Mouse (Mus musculus) lung, embryonic 16.5 days (tissue): ENCODE results near the gene Eddm3b. TPM values are rescaled to one million over a fixed set of nuclear protein-coding genes. Genes with fewer than 3 reads are reported as not detected.

Experiments used
- ATAC-seq: fragments of 200-750 bp; cut with Nextera tagmentation; 2 replicates; pipeline ENCODE4 v1.8.0; 2017; ENCODE audit warnings: low read depth, mild to moderate bottlenecking, moderate library complexity
- H3K27ac ChIP-seq: fragments of 300-500 bp; sonication (generic); 2 replicates; pipeline ENCODE4 v1.5.1; 2014; ENCODE audit warnings: mild to moderate bottlenecking, control low read depth, low read length
- H3K27me3 ChIP-seq: fragments of 300-500 bp; sonication (generic); 2 replicates; pipeline ENCODE4 v1.6.1; 2014; ENCODE audit warnings: low read depth, low read length, mixed read lengths; ENCODE audit not compliant: control insufficient read depth, insufficient read depth
- H3K36me3 ChIP-seq: fragments of 300-500 bp; sonication (generic); 2 replicates; pipeline ENCODE4 v1.6.1; 2014; ENCODE audit warnings: low read length; ENCODE audit not compliant: control insufficient read depth, insufficient read depth
- H3K4me1 ChIP-seq: fragments of 300-500 bp; sonication (generic); replicated peaks from 2 replicates; pipeline ENCODE4 v1.6.1; 2014; ENCODE audit warnings: low read length, mixed read lengths; ENCODE audit not compliant: control insufficient read depth, insufficient read depth
- H3K4me2 ChIP-seq: fragments of 300-500 bp; sonication (generic); 2 replicates; pipeline ENCODE4 v1.6.1; 2014; ENCODE audit warnings: low read depth, low read length, control low read depth
- H3K4me3 ChIP-seq: fragments of 300-500 bp; sonication (generic); 2 replicates; pipeline ENCODE4 v1.5.1; 2014; ENCODE audit warnings: mild to moderate bottlenecking, low read length, control low read depth
- H3K9ac ChIP-seq: fragments of 300-500 bp; sonication (generic); 2 replicates; pipeline ENCODE4 v1.6.1; 2014; ENCODE audit warnings: low read length, control low read depth
- H3K9me3 ChIP-seq: fragments of 300-500 bp; sonication (generic); 2 replicates; pipeline ENCODE4 v1.6.1; 2016; ENCODE audit warnings: low read length; ENCODE audit not compliant: control insufficient read depth
- whole genome bisulfite sequencing: fragments of 180-500 bp; shearing (Covaris S2); extraction: QIAGEN DNeasy Blood & Tissue Kit; methylation state at CpG from one replicate; pipeline ENCODE4 v1.1.7; 2014; 5-methylcytosine and 5-hydroxymethylcytosine counted together
- polyA plus RNA-seq: library from polyadenylated mRNA; unstranded; fragments of >200 nt; fragmentation: Nextera tagmentation; extraction: Ambion mirVana; gene quantifications from 2 replicates; pipeline ENCODE4 v1.2.1, GENCODE M21; 2015

The Eddm3b gene
- polyA plus RNA-seq, 1 experiment from 2014 or later: not detected

GRCm38 (mm10) chr14:51085911-51086310, 28.3 kb upstream of the Eddm3b start:
- Histone ChIP-seq H3K36me3 (no peaks in the 10 kb centered on the region), H3K4me2 (no peak overlapping the region), H3K9ac (no peak overlapping the region), H3K9me3 (no peaks in the 10 kb centered on the region), H3K27me3 (no peaks in the 10 kb centered on the region), H3K27ac (no peak overlapping the region), H3K4me3 (no peak overlapping the region), H3K4me1 (peaks cover 11% of the 10 kb centered on the region; the same call in 1 of the 2 replicates)
- no peak for ATAC-seq
- WGBS: 75% methylated on average over 4 of the region's 4 CpGs

DNA sequence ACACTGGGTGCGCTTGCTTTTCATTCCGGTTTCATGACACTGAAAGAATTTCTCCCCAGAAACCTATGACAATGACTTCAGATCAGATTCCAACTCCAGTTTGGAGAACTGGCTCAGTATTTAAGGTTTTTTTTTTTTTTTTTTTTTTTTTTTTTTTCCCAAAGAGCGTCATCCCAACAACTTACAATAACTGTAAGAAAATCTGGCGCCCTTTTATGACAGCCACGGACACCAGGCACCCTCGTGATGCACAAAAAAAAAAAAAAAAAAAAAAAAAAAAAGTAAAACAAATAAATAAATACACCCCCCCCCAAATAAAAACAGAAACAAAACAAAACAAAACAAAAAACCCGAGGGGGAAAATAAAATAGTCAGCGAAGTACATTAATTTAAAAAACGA, 26.5 kb upstream of the Eddm3b start:
- H3K4me2 ChIP-seq: peak overlapping the region; percentile 84
- ATAC-seq: no peak
- H3K9ac ChIP-seq: peak overlapping the region; percentile 59; the same call in 1 of the 2 replicates
- no peak overlapping the region for H3K27ac ChIP-seq
- peaks cover 18% of the 10 kb centered on the region for H3K4me1 ChIP-seq
- H3K27me3 ChIP-seq: no peaks in the 10 kb centered on the region
- H3K36me3 ChIP-seq: no peaks in the 10 kb centered on the region
- H3K9me3 ChIP-seq: no peaks in the 10 kb centered on the region
- WGBS: 8% methylated on average over 9 of the region's 9 CpGs
- peak overlapping the region; percentile 83 for H3K4me3 ChIP-seq

DNA sequence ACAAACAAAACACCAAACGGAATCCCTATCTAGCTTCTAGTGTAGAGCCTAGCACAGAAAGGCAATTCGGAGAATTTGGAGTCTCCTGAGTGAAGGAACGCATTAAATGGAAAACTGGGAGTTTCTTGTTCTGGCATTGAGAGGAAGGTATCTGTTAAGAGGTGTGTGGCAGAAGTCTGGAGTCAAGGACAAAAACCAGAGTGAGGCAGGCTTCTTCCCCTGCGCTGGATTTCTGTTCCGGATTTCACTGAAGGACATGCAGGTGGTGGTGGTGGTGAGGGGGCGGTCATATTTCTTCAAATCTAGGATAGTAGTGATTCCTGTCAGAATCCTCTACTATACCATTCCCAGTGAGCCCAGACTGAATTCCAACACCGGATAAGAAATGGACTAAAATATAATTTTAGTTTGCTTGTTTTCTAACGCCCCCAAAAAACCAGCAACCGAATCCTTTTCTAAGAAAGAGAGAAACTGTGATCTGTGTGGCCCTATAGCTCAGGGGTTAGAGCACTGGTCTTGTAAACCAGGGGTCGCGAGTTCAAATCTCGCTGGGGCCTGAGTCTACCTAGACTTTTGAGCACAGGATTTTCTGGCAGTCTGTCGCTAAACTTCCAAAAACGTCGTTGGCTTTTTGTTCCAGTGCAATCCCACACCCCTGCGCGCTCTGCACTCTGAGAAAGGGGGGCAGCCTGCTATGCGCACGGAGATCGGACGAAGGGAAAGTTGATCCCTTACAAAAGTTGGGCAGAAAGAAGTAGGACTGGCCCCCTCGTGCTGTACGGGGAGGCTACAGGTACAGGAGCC, 25.9 kb upstream of the Eddm3b start:
- peaks cover 18% of the 10 kb centered on the region for H3K4me1 ChIP-seq
- no peaks in the 10 kb centered on the region for H3K9me3 ChIP-seq
- H3K4me2 ChIP-seq: peak overlapping the region; percentile 84
- peak overlapping the region; percentile 76 for H3K9ac ChIP-seq
- H3K27me3 ChIP-seq: no peaks in the 10 kb centered on the region
- no peaks in the 10 kb centered on the region for H3K36me3 ChIP-seq
- H3K27ac ChIP-seq: peak overlapping the region; percentile 90
- peak; percentile 21 for ATAC-seq
- H3K4me3 ChIP-seq: peak overlapping the region; percentile 83
- WGBS: under 1% methylated on average over 23 of the region's 23 CpGs

GRCm38 (mm10) chr14:51088970-51089673, 25.1 kb upstream of the Eddm3b start:
- H3K27me3 ChIP-seq: no peaks in the 10 kb centered on the region
- H3K27ac ChIP-seq: peak overlapping the region; percentile 90
- ATAC-seq: peak; percentile 90
- H3K4me2 ChIP-seq: peak overlapping the region; percentile 84
- no peaks in the 10 kb centered on the region for H3K9me3 ChIP-seq
- H3K4me1 ChIP-seq: peaks cover 12% of the 10 kb centered on the region
- peak overlapping the region; percentile 76 for H3K9ac ChIP-seq
- WGBS: under 1% methylated on average over 34 of the region's 34 CpGs
- H3K4me3 ChIP-seq: peak overlapping the region; percentile 83
- H3K36me3 ChIP-seq: no peaks in the 10 kb centered on the region

DNA sequence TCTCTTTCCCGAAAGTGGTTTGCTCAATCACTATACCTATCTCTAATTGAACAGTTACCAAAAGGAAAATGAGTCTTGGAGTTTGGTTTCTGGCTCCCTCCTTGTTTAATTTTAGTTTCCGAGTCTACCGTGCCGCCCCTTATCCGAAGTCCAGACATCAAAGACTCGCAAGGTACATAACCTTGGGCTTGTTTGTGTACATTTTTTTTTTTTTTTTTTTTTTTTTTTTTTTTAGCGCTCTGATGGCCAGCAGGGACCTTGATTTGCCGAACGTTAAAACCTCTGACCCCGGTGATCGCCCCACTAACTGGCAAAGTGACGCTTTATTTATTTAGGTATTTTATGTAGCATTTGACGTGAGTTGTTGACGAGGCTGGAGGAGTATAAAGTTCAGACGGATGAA, 24.6 kb upstream of the Eddm3b start:
- no peak for ATAC-seq
- Histone ChIP-seq H3K4me3 (peak overlapping the region; percentile 83), H3K9me3 (no peaks in the 10 kb centered on the region), H3K27me3 (no peaks in the 10 kb centered on the region), H3K4me1 (peaks cover 11% of the 10 kb centered on the region), H3K9ac (peak overlapping the region; percentile 55), H3K27ac (peak overlapping the region; percentile 90), H3K4me2 (peak overlapping the region; percentile 84), H3K36me3 (no peaks in the 10 kb centered on the region)
- under 1% methylated on average over 15 of the region's 15 CpGs for WGBS

DNA sequence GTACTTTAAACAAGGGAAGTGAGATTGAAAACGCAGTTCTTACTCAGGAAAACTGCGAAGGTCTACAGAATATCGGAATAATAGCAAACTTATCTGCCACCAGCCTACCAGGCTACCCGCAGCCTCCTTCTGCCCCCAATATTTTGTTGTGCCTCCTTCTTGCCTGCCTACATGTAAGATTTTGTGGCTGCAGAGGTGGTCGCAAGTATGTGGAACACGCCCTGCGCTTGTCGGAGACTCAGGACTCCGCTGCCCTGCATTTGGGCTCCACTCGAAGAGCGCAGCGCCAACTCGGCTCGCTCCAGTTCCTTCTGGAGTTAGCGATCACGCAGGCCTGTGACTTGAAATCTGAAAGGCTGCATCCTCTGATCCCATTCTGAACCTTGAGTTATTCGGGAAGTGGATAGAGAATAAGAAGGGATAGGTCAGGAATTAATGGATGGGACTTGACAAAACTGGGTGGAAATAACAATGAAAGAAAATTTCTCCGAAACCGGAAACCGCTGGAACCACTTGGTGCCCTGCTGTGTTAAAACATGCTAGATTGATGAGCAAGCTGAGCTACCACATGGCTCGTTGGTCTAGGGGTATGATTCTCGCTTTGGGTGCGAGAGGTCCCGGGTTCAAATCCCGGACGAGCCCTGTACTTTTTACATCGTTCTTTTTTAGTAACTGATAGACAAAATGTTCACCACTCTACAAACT, 24.0 kb upstream of the Eddm3b start:
- WGBS: under 1% methylated on average over 27 of the region's 27 CpGs
- Histone ChIP-seq H3K36me3 (no peaks in the 10 kb centered on the region), H3K27me3 (no peaks in the 10 kb centered on the region), H3K4me2 (peak overlapping the region; percentile 84), H3K9me3 (no peaks in the 10 kb centered on the region), H3K4me3 (peak overlapping the region; percentile 83), H3K27ac (peak overlapping the region; percentile 90), H3K9ac (peak overlapping the region; percentile 59), H3K4me1 (peaks cover 11% of the 10 kb centered on the region)
- peak; percentile 48 for ATAC-seq

- Histone ChIP-seq H3K4me2 (peak within 1 kb of the TSS; percentile 84), H3K9ac (peak within 1 kb of the TSS; percentile 59), H3K4me3 (peak within 1 kb of the TSS; percentile 83), H3K4me1 (peaks cover 19% of the 10 kb centered on the region), H3K27me3 (no peaks in the 10 kb centered on the region), H3K27ac (peak within 1 kb of the TSS; percentile 90), H3K9me3 (no peaks in the 10 kb centered on the region), H3K36me3 (no peaks in the 10 kb centered on the region)
- ATAC-seq: peak; percentile 39; the same call in 1 of the 2 replicates
- whole genome bisulfite sequencing: 5% methylated on average over 33 of the region's 33 CpGs
These were observed 23.0 kb upstream of the Eddm3b start, which contains the start of the genes Rnase4 and Ang for GRCm38 (mm10) chr14:51090921-51091900. TSS of gene Rnase4 (plus strand) at chr14:51091077. TSS of gene Ang (plus strand) at chr14:51091150.

- WGBS: 34% methylated on average over 8 of the region's 8 CpGs
- no peaks in the 10 kb centered on the region for H3K36me3 ChIP-seq
- H3K4me2 ChIP-seq: peak overlapping the region; percentile 21
- H3K4me1 ChIP-seq: peaks cover 19% of the 10 kb centered on the region
- H3K9ac ChIP-seq: 0 out of 2 replicates have a peak overlapping the region, but pooled peaks have one; percentile 16
- H3K27me3 ChIP-seq: no peaks in the 10 kb centered on the region
- peak overlapping the region; percentile 83; the same call in 1 of the 2 replicates for H3K4me3 ChIP-seq
- no peaks in the 10 kb centered on the region for H3K9me3 ChIP-seq
- peak overlapping the region; percentile 52 for H3K27ac ChIP-seq
- ATAC-seq: no peak
These were observed 22.1 kb upstream of the Eddm3b start for GRCm38 (mm10) chr14:51092073-51092620.
